Mouse (Mus musculus): ENCODE data around the gene Psmd12. TPM values are rescaled to one million over a fixed set of nuclear protein-coding genes. Genes with fewer than 3 reads are reported as not detected.

The Psmd12 gene
- total RNA-seq, 2 experiments from 2014 or later, result 94.9 to 181 TPM

- peak; percentile 85 for ATAC-seq (replicated peaks; ENCODE audit: low FRiP score, low TSS enrichment, poor library complexity, severe bottlenecking)
Observed at GRCm38 (mm10) chr11:107547351-107548203, 68.3 kb downstream of the Psmd12 start, which contains the start of gene Helz. Gene Helz, plus strand, starts transcription at chr11:107547930.

GRCm38 (mm10) chr11:107548204-107548975, 69.1 kb downstream of the Psmd12 start:
- no peak for ATAC-seq (replicated peaks; ENCODE audit: low FRiP score, low TSS enrichment, poor library complexity, severe bottlenecking)

Other genes with a start within 250 kb of the Psmd12 start
- 35.0 and 44.4 TPM in 2 replicates for gene Pitpnc1, start 8.8 kb upstream of the Psmd12 start, total RNA-seq (2014; fragmentation: Nextera tagmentation)
- gene Pitpnc1, start 8.8 kb upstream of the Psmd12 start, total RNA-seq (2017), result 28.6 and 33.9 TPM in 2 replicates
- gene Helz, start 68.4 kb downstream of the Psmd12 start, total RNA-seq (2014; fragmentation: Nextera tagmentation), result 30.8 and 37.3 TPM in 2 replicates
- gene Helz, start 68.4 kb downstream of the Psmd12 start, total RNA-seq (2017), result 21.4 and 22.3 TPM in 2 replicates
- not detected in 2 replicates for gene Cacng1, start 237.0 kb downstream of the Psmd12 start, total RNA-seq (2014; fragmentation: Nextera tagmentation)
- gene Cacng1, start 237.0 kb downstream of the Psmd12 start, total RNA-seq (2017), result not detected in 2 replicates

Data from megakaryocyte-erythroid progenitor cell, adult 5-6 weeks (primary cell).